Mouse (Mus musculus) retina, postnatal 7 days (tissue): ENCODE measurements around the gene Fam43b.
A peak's percentile ranks its signal among the peaks of the same experiment; 100 is the strongest.

Experiments used
- DNase-seq: peaks from one replicate; pipeline ENCODE4 v3.0.0-alpha.2; 2012; ENCODE audit warnings: low read depth, low spot score

The Fam43b gene

DNA sequence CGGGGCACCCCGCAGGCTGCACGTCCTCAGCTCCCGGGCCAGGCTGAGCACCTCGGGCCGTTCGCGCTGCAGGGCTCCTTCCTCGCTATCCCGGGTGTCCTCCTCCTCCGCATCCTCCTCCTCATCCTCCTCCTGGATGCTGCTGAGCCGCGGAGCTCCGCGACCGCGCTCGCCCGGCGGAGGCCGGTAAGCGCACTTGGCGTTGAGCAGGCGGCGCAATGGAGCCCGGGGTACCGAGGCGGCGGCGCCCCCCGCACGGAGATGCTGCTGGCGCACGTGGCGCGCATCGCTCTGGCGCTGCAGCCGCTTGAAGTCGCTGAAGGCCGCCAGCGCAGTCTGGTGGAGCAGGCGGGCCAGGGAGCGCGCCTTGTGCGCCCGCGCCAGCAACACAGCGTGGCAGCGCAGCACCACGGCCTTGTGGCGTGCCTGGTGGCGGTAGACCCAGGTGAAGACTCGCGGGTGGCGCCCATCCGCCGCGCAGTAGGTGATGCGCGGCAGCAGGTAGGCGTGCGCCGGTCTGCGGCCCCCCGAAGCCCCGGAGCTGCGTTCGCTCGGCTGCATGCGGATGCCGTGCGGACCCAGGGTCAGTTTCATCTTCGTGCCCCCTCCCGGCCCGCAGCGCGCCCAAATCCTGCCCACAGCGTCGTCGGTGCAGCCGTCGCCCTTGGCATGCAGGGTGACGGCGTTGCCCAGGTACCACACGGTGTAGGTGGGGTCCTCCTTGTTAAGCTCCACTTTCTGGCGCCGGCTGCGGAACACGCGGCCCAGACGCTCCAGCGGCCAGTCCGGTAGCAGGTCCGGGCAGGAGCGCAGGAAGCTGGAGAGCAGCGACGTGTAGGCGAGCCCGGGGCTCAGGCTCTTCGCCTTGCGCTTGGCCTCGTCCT lies 999 bp downstream of the Fam43b start:
- no peak for DNase-seq

DNA sequence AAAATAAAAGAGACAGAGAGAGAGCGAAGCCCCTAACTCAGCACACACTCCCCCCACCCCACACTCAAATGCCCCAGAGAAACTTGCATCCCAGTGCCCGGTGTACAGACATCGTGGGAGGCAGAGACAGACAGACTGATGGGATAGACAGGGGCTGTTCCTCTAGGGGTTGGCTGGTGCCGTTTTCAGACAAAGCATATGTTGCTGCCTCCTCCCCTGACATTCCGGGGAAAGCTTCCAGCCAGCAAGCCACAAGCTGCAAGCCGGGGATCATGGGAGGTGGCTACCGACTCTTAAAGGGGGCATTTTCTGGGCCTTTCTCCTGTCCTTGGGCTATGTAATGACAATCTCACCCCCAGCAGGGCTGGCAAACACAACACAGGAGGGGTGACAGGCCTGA lies 2.6 kb downstream of the Fam43b start:
- no peak for DNase-seq

DNA sequence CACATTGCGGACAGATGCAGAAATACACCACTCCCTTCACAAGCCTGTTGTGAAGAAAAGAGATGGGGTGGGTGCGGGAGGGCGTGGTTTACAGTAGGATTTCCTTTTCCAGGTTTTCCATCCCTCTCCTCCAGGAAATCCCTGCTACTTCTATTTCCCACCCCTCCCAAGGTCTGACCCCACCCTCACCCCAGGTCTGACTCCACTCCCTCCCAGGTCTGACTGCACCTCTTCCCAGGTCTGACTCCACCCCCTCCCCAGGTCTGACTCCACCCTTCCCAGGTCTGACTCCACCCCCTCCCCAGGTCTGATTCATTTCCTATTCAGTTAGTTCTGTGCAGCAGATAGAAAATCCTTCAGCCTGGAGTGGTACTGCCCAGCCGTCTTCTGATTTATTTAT lies 12.5 kb downstream of the Fam43b start:
- DNase-seq, result no peak

- DNase-seq, result no peak
These were observed 13.9 kb downstream of the Fam43b start for GRCm38 (mm10) chr4:138382462-138382861.

GRCm38 (mm10) chr4:138380132-138380689 lies 16.1 kb downstream of the Fam43b start:
- DNase-seq, result no peak

DNA sequence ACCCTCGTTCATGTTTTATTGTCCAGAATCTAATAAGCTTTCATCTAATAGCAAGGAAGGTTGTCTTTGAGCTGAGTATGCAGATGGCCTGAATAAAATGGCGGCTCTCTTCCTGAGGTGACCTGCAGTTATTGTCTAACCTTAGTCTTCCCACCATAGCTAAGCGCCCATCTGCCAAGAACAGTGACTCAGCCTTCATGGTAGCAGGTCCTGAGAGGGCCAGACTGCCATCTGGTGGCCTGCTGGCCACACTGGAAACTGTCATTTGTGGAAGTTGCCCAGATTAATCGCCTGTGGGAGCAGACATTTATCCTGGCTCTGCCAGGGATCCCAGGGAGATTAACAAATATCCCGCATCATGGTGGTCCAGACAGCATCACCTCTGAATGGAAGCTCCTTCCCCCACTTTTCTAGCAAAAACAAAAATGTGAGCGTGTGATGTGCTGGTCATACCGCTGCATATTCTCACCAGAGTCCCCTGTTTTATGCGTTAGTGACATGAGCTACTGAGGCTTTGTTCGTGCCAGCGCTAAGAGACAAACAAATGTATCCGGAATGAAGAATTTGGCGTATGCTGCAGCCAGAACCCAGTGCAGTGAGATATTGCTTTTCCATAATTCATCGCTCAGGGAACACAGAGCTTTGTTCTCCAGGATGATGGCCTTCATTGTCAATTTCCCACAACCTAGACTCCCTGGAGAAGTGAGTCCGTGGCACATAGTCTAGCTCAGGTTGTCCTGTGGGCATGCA lies 17.1 kb downstream of the Fam43b start:
- peak; percentile 78 for DNase-seq

GRCm38 (mm10) chr4:138377526-138377925 lies 18.8 kb downstream of the Fam43b start:
- no peak for DNase-seq

DNA sequence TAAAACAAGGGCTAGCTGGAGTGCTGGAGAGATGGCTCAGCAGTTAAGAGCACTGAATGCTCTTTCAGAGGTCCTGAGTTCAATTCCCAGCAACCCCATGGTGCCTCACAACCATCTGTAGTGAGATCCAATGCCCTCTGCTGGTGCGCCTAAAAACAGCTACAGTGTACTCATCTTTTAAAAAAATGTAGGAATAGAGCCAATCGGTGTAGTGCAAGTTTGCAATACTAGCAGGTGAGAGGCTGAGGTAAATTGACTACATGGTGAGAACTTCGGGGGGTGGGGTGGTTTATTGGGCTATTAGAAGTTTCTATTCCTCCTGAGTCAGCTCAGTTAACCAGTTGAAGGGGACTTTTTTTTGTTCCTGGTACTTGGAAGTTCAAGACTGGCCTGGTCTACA lies 21.2 kb downstream of the Fam43b start:
- DNase-seq, result no peak

DNA sequence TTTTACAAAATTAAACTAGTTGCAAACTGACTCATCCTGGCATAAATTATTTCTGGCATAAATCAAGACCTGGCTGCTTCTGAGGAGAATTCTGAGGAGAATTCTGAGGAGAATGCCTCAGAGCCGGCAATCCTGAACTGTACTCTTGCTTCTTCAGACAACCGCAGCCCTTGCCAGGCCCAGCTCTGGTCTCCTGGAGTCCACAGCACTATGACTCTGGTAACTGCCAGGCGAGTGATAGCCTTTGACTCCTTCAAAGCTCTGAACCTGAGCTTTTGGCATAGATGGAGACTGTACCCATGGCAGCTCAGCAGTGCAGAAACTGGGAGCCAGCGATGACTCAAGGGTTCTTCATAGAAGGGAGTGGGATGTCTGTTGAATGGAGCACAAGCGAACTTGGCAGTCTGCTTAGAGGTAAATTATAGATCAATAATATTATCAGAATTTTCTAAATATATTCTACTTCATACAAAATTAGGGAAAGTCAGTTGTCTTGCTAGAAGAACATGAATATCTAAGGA lies 25.3 kb downstream of the Fam43b start:
- no peak for DNase-seq

- no peak for DNase-seq
These were observed 27.6 kb downstream of the Fam43b start for GRCm38 (mm10) chr4:138368498-138369260.

- DNase-seq, result peak; percentile 49
These were observed 28.5 kb downstream of the Fam43b start, which contains the start of gene Cda for GRCm38 (mm10) chr4:138367641-138368497. Gene Cda (minus strand): TSS chr4:138367992.

- no peak for DNase-seq
These were observed 29.8 kb downstream of the Fam43b start for GRCm38 (mm10) chr4:138366561-138366960.

DNA sequence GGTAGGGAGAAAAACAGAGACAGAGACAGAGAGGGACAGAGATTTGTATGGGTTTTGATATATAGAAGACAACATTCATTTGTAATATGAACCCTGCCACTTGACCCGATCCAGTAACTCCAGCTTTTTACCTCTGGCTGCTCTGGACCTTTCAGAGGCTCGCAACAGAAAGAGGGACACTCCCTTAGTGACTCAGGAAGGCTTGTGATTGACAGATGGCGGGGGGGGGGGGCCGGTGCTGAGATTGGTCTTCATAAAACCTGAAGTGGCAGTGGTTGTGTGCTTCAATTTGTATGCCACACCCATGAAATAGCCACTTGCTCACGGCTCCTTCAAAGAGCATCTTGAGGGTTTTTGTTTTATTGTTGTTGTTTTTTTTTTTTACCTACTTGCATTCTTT lies 32.8 kb downstream of the Fam43b start:
- DNase-seq, result no peak

- no peak for DNase-seq
These were observed 33.4 kb downstream of the Fam43b start for GRCm38 (mm10) chr4:138362883-138363282.

- DNase-seq, result no peak
These were observed 34.9 kb downstream of the Fam43b start for GRCm38 (mm10) chr4:138361370-138361821.

DNA sequence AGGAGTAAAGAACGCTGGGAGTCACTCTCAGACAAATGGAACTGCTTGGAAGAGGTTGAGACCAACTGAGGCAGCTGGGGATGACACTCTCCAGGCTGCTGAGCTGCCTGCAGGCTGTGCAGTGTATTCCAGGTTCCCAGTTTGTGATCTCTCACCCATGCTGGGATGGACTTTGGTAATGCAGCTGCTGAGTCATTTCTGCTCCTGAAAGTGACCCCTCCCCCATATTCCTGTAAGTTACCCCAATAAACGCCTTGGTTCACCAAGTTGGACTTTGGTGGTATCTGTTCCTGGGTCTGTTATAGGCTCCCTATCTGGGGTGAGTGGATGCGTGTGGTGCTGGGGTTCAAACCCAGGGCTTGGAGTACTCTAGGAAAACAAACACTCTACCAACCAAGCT lies 38.2 kb downstream of the Fam43b start:
- no peak for DNase-seq

DNA sequence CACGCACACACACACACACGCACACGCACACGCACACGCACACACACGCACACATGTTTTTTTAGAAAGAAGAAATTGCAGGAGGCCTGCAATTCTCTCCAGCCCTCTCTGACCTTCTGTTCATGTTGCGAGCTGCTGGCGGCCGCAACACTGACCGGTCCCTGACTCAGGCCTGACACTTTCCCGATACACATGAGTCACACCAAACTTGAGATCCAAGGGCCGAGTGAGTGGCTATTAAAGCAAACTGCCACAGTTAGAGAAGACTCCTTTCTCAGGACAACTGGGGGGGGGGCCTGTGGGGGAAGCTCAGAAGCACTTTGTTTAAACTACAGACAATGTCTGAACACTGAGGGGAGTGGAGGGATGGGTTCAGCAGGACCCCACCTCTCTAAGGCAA lies 39.8 kb downstream of the Fam43b start:
- no peak for DNase-seq

DNA sequence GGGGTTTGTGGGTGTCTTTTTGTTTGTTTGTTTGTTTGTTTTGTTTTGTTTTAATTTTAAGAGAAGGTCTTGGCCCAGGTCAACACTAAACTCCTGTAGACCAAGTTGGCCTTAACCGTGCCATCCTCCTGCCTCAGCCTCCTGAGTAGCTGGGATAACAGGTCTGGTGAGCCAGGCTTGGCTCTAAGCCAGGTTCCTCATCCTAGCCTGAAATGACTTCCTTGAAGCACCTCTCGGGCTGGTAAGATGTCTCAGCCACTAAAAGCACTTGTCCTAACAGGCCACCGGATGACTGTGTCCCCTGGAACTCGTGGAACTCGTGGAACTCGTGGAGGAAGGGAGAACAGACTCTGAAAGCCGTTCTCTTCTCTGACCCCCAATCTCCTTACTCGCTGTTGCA lies 40.2 kb downstream of the Fam43b start:
- DNase-seq, result no peak

- no peak for DNase-seq
These were observed 40.8 kb downstream of the Fam43b start for GRCm38 (mm10) chr4:138355496-138355895.

- no peak for DNase-seq
These were observed 42.7 kb downstream of the Fam43b start for GRCm38 (mm10) chr4:138353438-138354171.
